Mouse (Mus musculus): Measurements from ENCODE around the gene H6pd.

Gene H6pd

GRCm38 (mm10) chr4:149999510-149999900 lies 9.3 kb downstream of the H6pd start:
- DNase-seq (ENCODE audit: low spot score in 2 of 2) = no peak

- DNase-seq (ENCODE audit: low spot score in 2 of 2) = no peak
Observed at GRCm38 (mm10) chr4:149998786-149999509, 9.9 kb downstream of the H6pd start.

GRCm38 (mm10) chr4:149997999-149998398 lies 10.8 kb downstream of the H6pd start:
- no peak for DNase-seq (ENCODE audit: low spot score in 2 of 2)

GRCm38 (mm10) chr4:149996440-149996839 lies 12.4 kb downstream of the H6pd start:
- no peak for DNase-seq (ENCODE audit: low spot score in 2 of 2)

- no peak for DNase-seq (ENCODE audit: low spot score in 2 of 2)
Observed at GRCm38 (mm10) chr4:149995911-149996310, 12.9 kb downstream of the H6pd start.

GRCm38 (mm10) chr4:149994218-149994617 lies 14.6 kb downstream of the H6pd start:
- DNase-seq (ENCODE audit: low spot score in 2 of 2) = no peak

GRCm38 (mm10) chr4:149992670-149993032 lies 16.2 kb downstream of the H6pd start:
- no peak for DNase-seq (ENCODE audit: low spot score in 2 of 2)

- no peak for DNase-seq (ENCODE audit: low spot score in 2 of 2)
Observed at GRCm38 (mm10) chr4:149991755-149992669, 16.8 kb downstream of the H6pd start.

GRCm38 (mm10) chr4:149990954-149991633 lies 17.7 kb downstream of the H6pd start:
- DNase-seq (ENCODE audit: low spot score in 2 of 2) = peak in 1 of 2 experiments; percentile 40

GRCm38 (mm10) chr4:149990212-149990953 lies 18.4 kb downstream of the H6pd start:
- DNase-seq (ENCODE audit: low spot score in 2 of 2) = no peak

GRCm38 (mm10) chr4:149988931-149989556 lies 19.8 kb downstream of the H6pd start:
- peak; percentile 67 to 93 for DNase-seq (ENCODE audit: low spot score in 2 of 2)

- no peak for DNase-seq (ENCODE audit: low spot score in 2 of 2)
Observed at GRCm38 (mm10) chr4:149988301-149988700, 20.5 kb downstream of the H6pd start.

GRCm38 (mm10) chr4:149986671-149987417 lies 22.0 kb downstream of the H6pd start:
- DNase-seq (ENCODE audit: low spot score in 2 of 2) = no peak

- no peak for DNase-seq (ENCODE audit: low spot score in 2 of 2)
Observed at GRCm38 (mm10) chr4:149983921-149984645, 24.7 kb downstream of the H6pd start.

- DNase-seq (ENCODE audit: low spot score in 2 of 2) = no peak
Observed at GRCm38 (mm10) chr4:149982154-149982553, 26.7 kb downstream of the H6pd start.

- peak; percentile 68 to 84 for DNase-seq (ENCODE audit: low spot score in 2 of 2)
Observed at GRCm38 (mm10) chr4:149979819-149980308, 29.0 kb downstream of the H6pd start.

- DNase-seq (ENCODE audit: low spot score in 2 of 2) = no peak
Observed at GRCm38 (mm10) chr4:149978820-149979219, 30.0 kb downstream of the H6pd start.

- no peak for DNase-seq (ENCODE audit: low spot score in 2 of 2)
Observed at GRCm38 (mm10) chr4:149977801-149978544, 30.9 kb downstream of the H6pd start.

GRCm38 (mm10) chr4:149977181-149977580 lies 31.6 kb downstream of the H6pd start:
- no peak for DNase-seq (ENCODE audit: low spot score in 2 of 2)

All from spleen, postnatal 10 days (tissue).